Mouse (Mus musculus) hindbrain, embryonic 11.5 days (tissue): ENCODE data around the gene Npvf. TPM values are rescaled to one million over a fixed set of nuclear protein-coding genes. Genes with fewer than 3 reads are reported as not detected.
"Not testable (repeated sequence)": the region's sequence is repeated elsewhere in the genome, so short reads cannot be mapped to it uniquely, and the experiment has no call there.

ENCODE experiments used
- ATAC-seq: fragments of 200-750 bp; cut with Nextera tagmentation; 2 replicates; pipeline ENCODE4 v1.8.0; 2017; ENCODE audit warnings: mild to moderate bottlenecking, moderate TSS enrichment, moderate library complexity; ENCODE audit not compliant: low FRiP score
- DNase-seq: peaks from one replicate; pipeline ENCODE4 v3.0.0-alpha.2; 2015; ENCODE audit warnings: low spot score
- H3K27ac ChIP-seq: fragments of 300-500 bp; sonication (generic); 2 replicates; pipeline ENCODE4 v1.5.1; 2014; ENCODE audit warnings: mild to moderate bottlenecking, low read depth, low read length
- H3K27me3 ChIP-seq: fragments of 300-500 bp; sonication (generic); 2 replicates; pipeline ENCODE4 v1.6.1; 2014; ENCODE audit warnings: mild to moderate bottlenecking, low read length, moderate library complexity, mixed read lengths; ENCODE audit not compliant: control insufficient read depth, insufficient read depth
- H3K36me3 ChIP-seq: fragments of 300-500 bp; sonication (generic); 2 replicates; pipeline ENCODE4 v1.6.1; 2014; ENCODE audit warnings: mild to moderate bottlenecking, low read length, moderate library complexity, mixed read lengths; ENCODE audit not compliant: control insufficient read depth, insufficient read depth
- H3K4me1 ChIP-seq: fragments of 300-500 bp; sonication (generic); replicated peaks from 2 replicates; pipeline ENCODE4 v1.6.1; 2014; ENCODE audit warnings: low read length, mixed read lengths; ENCODE audit not compliant: control insufficient read depth, insufficient read depth
- H3K4me2 ChIP-seq: fragments of 300-500 bp; sonication (generic); replicated peaks from 2 replicates; pipeline ENCODE4 v1.6.1; 2014; ENCODE audit warnings: mild to moderate bottlenecking, low read depth, low read length
- H3K4me3 ChIP-seq: fragments of 300-500 bp; sonication (generic); 2 replicates; pipeline ENCODE4 v1.5.1; 2014; ENCODE audit warnings: low read depth, low read length
- H3K9ac ChIP-seq: fragments of 300-500 bp; sonication (generic); 2 replicates; pipeline ENCODE4 v1.6.1; 2014; ENCODE audit warnings: low read depth, low read length
- H3K9me3 ChIP-seq: fragments of 300-500 bp; sonication (generic); 2 replicates; pipeline ENCODE4 v1.6.1; 2016; ENCODE audit warnings: low read length; ENCODE audit not compliant: control insufficient read depth
- WGBS: fragments of 180-500 bp; shearing (Covaris S2); extraction: QIAGEN DNeasy Blood & Tissue Kit; methylation state at CpG from one replicate; pipeline ENCODE4 v1.1.7; 2014; 5-methylcytosine and 5-hydroxymethylcytosine counted together
- polyA plus RNA-seq: library from polyadenylated mRNA; unstranded; fragments of >200 nt; fragmentation: Nextera tagmentation; extraction: Ambion mirVana; gene quantifications from 2 replicates; pipeline ENCODE4 v1.2.1, GENCODE M21; 2014

Npvf gene
- polyA plus RNA-seq, 1 experiment from 2014 or later = not detected

- Histone ChIP-seq H3K4me2 (no peak overlapping the region), H3K36me3 (no peaks in the 10 kb centered on the region), H3K9me3 (no peaks in the 10 kb centered on the region), H3K27ac (no peak overlapping the region), H3K27me3 (no peaks in the 10 kb centered on the region), H3K4me3 (no peak overlapping the region), H3K9ac (no peak overlapping the region), H3K4me1 (no peaks in the 10 kb centered on the region)
- no peak for DNase-seq
- no peak for ATAC-seq
- WGBS = 78% methylated on average over 6 of the region's 6 CpGs
Measured at GRCm38 (mm10) chr6:50647656-50648055, 6.6 kb downstream of the Npvf start.

GRCm38 (mm10) chr6:50646659-50647058 lies 7.6 kb downstream of the Npvf start:
- WGBS = 32% methylated on average over 3 of the region's 3 CpGs
- Histone ChIP-seq H3K4me1 (no peaks in the 10 kb centered on the region), H3K4me2 (no peak overlapping the region), H3K36me3 (no peaks in the 10 kb centered on the region), H3K9me3 (no peaks in the 10 kb centered on the region), H3K9ac (no peak overlapping the region), H3K27ac (no peak overlapping the region), H3K4me3 (no peak overlapping the region), H3K27me3 (no peaks in the 10 kb centered on the region)
- ATAC-seq = no peak
- DNase-seq = no peak

GRCm38 (mm10) chr6:50644701-50645100 lies 9.5 kb downstream of the Npvf start:
- H3K4me2 ChIP-seq = no peak overlapping the region
- no peaks in the 10 kb centered on the region for H3K27me3 ChIP-seq
- H3K9ac ChIP-seq = no peak overlapping the region
- ATAC-seq = no peak
- no peak for DNase-seq
- no peaks in the 10 kb centered on the region for H3K9me3 ChIP-seq
- H3K27ac ChIP-seq = no peak overlapping the region
- H3K4me3 ChIP-seq = no peak overlapping the region
- no peaks in the 10 kb centered on the region for H3K4me1 ChIP-seq
- 86% methylated on average over 3 of the region's 3 CpGs for WGBS
- no peaks in the 10 kb centered on the region for H3K36me3 ChIP-seq

- 63% methylated on average over 5 of the region's 5 CpGs for WGBS
- DNase-seq (peak; percentile 14), ATAC-seq (no peak)
- H3K4me2 ChIP-seq = no peak overlapping the region
- H3K27ac ChIP-seq = no peak overlapping the region
- H3K27me3 ChIP-seq = no peaks in the 10 kb centered on the region
- no peak overlapping the region for H3K9ac ChIP-seq
- no peaks in the 10 kb centered on the region for H3K4me1 ChIP-seq
- no peak overlapping the region for H3K4me3 ChIP-seq
- H3K36me3 ChIP-seq = no peaks in the 10 kb centered on the region
- H3K9me3 ChIP-seq = no peaks in the 10 kb centered on the region
Measured at GRCm38 (mm10) chr6:50641898-50642297, 12.3 kb downstream of the Npvf start.

GRCm38 (mm10) chr6:50640377-50640776 lies 13.9 kb downstream of the Npvf start:
- Histone ChIP-seq H3K27ac (no peak overlapping the region), H3K9ac (no peak overlapping the region), H3K4me1 (no peaks in the 10 kb centered on the region), H3K4me2 (no peak overlapping the region), H3K4me3 (no peak overlapping the region), H3K9me3 (no peaks in the 10 kb centered on the region), H3K36me3 (no peaks in the 10 kb centered on the region), H3K27me3 (no peaks in the 10 kb centered on the region)
- DNase-seq (no peak), ATAC-seq (no peak)
- WGBS = 83% methylated on average over 4 of the region's 4 CpGs

- no peaks in the 10 kb centered on the region for H3K9me3 ChIP-seq
- DNase-seq (no peak), ATAC-seq (no peak)
- H3K4me3 ChIP-seq = no peak overlapping the region
- H3K27ac ChIP-seq = no peak overlapping the region
- no peak overlapping the region for H3K9ac ChIP-seq
- H3K36me3 ChIP-seq = no peaks in the 10 kb centered on the region
- no peak overlapping the region for H3K4me2 ChIP-seq
- H3K4me1 ChIP-seq = no peaks in the 10 kb centered on the region
- no peaks in the 10 kb centered on the region for H3K27me3 ChIP-seq
- 54% methylated on average over 2 of the region's 2 CpGs for WGBS
Measured at GRCm38 (mm10) chr6:50639656-50640055, 14.6 kb downstream of the Npvf start.

- H3K9me3 ChIP-seq, H3K4me3 ChIP-seq, DNase-seq, H3K4me1 ChIP-seq, H3K9ac ChIP-seq, H3K27me3 ChIP-seq, ATAC-seq, H3K27ac ChIP-seq, H3K4me2 ChIP-seq, H3K36me3 ChIP-seq: not testable (repeated sequence)
- WGBS = 79% methylated on average over 2 of the region's 2 CpGs
Measured at GRCm38 (mm10) chr6:50626170-50626569, 28.1 kb downstream of the Npvf start.

- ATAC-seq, H3K4me3 ChIP-seq, H3K36me3 ChIP-seq, DNase-seq, H3K4me2 ChIP-seq, H3K27me3 ChIP-seq, H3K9me3 ChIP-seq, H3K4me1 ChIP-seq, H3K9ac ChIP-seq, H3K27ac ChIP-seq: not testable (repeated sequence)
- 91% methylated on average over 1 of the region's 1 CpGs for WGBS
Measured at GRCm38 (mm10) chr6:50618273-50618672, 36.0 kb downstream of the Npvf start.

- Histone ChIP-seq H3K27ac (no peak overlapping the region), H3K4me2 (no peak overlapping the region), H3K36me3 (no peaks in the 10 kb centered on the region), H3K9me3 (no peaks in the 10 kb centered on the region), H3K4me1 (no peaks in the 10 kb centered on the region), H3K4me3 (no peak overlapping the region), H3K9ac (no peak overlapping the region), H3K27me3 (no peaks in the 10 kb centered on the region)
- DNase-seq (peak; percentile 73), ATAC-seq (no peak)
- WGBS = 33% methylated on average over 4 of the region's 4 CpGs
Measured at GRCm38 (mm10) chr6:50601620-50602019, 52.6 kb downstream of the Npvf start.
